Mouse (Mus musculus) neural tube, embryonic 11.5 days (tissue): ENCODE results near the gene Zfp60. TPM values are rescaled to one million over a fixed set of nuclear protein-coding genes. Genes with fewer than 3 reads are reported as not detected.

Source experiments
- ATAC-seq: fragments of 200-750 bp; cut with Nextera tagmentation; 2 replicates; pipeline ENCODE4 v1.8.0; 2017; ENCODE audit warnings: moderate number of reproducible peaks, mild to moderate bottlenecking, moderate TSS enrichment, moderate library complexity; ENCODE audit not compliant: insufficient read depth, low FRiP score, low TSS enrichment
- DNase-seq: peaks from one replicate; pipeline ENCODE4 v3.0.0-alpha.2; 2015; ENCODE audit warnings: low spot score
- H3K27ac ChIP-seq: fragments of 300-500 bp; sonication (generic); 2 replicates; pipeline ENCODE4 v1.5.1; 2014; ENCODE audit warnings: low read depth, mild to moderate bottlenecking, low read length
- H3K27me3 ChIP-seq: fragments of 300-500 bp; sonication (generic); 2 replicates; pipeline ENCODE4 v1.6.1; 2014; ENCODE audit warnings: mild to moderate bottlenecking, low read length, mixed read lengths; ENCODE audit not compliant: control insufficient read depth, insufficient read depth
- H3K36me3 ChIP-seq: fragments of 300-500 bp; sonication (generic); 2 replicates; pipeline ENCODE4 v1.6.1; 2014; ENCODE audit warnings: mild to moderate bottlenecking, low read length, moderate library complexity, mixed read lengths; ENCODE audit not compliant: control insufficient read depth, insufficient read depth
- H3K4me1 ChIP-seq: fragments of 300-500 bp; sonication (generic); 2 replicates; pipeline ENCODE4 v1.6.1; 2014; ENCODE audit warnings: low read length, mixed read lengths; ENCODE audit not compliant: control insufficient read depth, insufficient read depth
- H3K4me2 ChIP-seq: fragments of 300-500 bp; sonication (generic); 2 replicates; pipeline ENCODE4 v1.6.1; 2014; ENCODE audit warnings: low read depth, mild to moderate bottlenecking, moderate library complexity
- H3K4me3 ChIP-seq: fragments of 300-500 bp; sonication (generic); 2 replicates; pipeline ENCODE4 v1.5.1; 2014; ENCODE audit warnings: low read depth, low read length
- H3K9ac ChIP-seq: fragments of 300-500 bp; sonication (generic); 2 replicates; pipeline ENCODE4 v1.6.1; 2014; ENCODE audit warnings: mild to moderate bottlenecking, low read length
- H3K9me3 ChIP-seq: fragments of 300-500 bp; sonication (generic); 2 replicates; pipeline ENCODE4 v1.6.1; 2016; ENCODE audit warnings: low read length; ENCODE audit not compliant: control insufficient read depth
- WGBS: fragments of 180-500 bp; shearing (Covaris S2); extraction: QIAGEN DNeasy Blood & Tissue Kit; methylation state at CpG from one replicate; pipeline ENCODE4 v1.1.7; 2014; 5-methylcytosine and 5-hydroxymethylcytosine counted together
- polyA plus RNA-seq: library from polyadenylated mRNA; unstranded; fragments of >200 nt; fragmentation: Nextera tagmentation; extraction: Ambion mirVana; gene quantifications from 2 replicates; pipeline ENCODE4 v1.2.1, GENCODE M21; 2014

The Zfp60 gene
- 83.7 and 84.7 TPM in 2 replicates for polyA plus RNA-seq

GRCm38 (mm10) chr7:27731281-27731883, at the start of gene Zfp60:
Gene Zfp60, plus strand, starts transcription at chr7:27731389.
- Histone ChIP-seq H3K4me2 (peak within 1 kb of the TSS; percentile 66), H3K27me3 (no peaks in the 10 kb centered on the region), H3K36me3 (no peaks in the 10 kb centered on the region), H3K9ac (peak within 1 kb of the TSS; percentile 89), H3K27ac (peak within 1 kb of the TSS; percentile 97), H3K9me3 (no peaks in the 10 kb centered on the region), H3K4me1 (peaks cover 8% of the 10 kb centered on the region), H3K4me3 (peak within 1 kb of the TSS; percentile 80)
- under 1% methylated on average over 35 of the region's 35 CpGs for WGBS
- ATAC-seq (peak; percentile 90), DNase-seq (peak; percentile 93)

- 69% methylated on average over 2 of the region's 2 CpGs for WGBS
- Histone ChIP-seq H3K36me3 (no peaks in the 10 kb centered on the region), H3K9ac (no peak overlapping the region), H3K4me1 (no peaks in the 10 kb centered on the region), H3K4me2 (no peak overlapping the region), H3K27ac (no peak overlapping the region), H3K27me3 (no peaks in the 10 kb centered on the region), H3K9me3 (no peaks in the 10 kb centered on the region), H3K4me3 (no peak overlapping the region)
- no peak for DNase-seq
- no peak for ATAC-seq
Measured at GRCm38 (mm10) chr7:27683218-27683617, 48.0 kb upstream of the Zfp60 start.

- Histone ChIP-seq H3K4me1 (no peaks in the 10 kb centered on the region), H3K36me3 (no peaks in the 10 kb centered on the region), H3K4me3 (no peak overlapping the region), H3K9ac (no peak overlapping the region), H3K9me3 (no peaks in the 10 kb centered on the region), H3K4me2 (0 out of 2 replicates have a peak overlapping the region, but pooled peaks have one; percentile 15), H3K27ac (no peak overlapping the region), H3K27me3 (no peaks in the 10 kb centered on the region)
- no peak for ATAC-seq
- WGBS: 32% methylated on average over 5 of the region's 5 CpGs
- no peak for DNase-seq
Measured at GRCm38 (mm10) chr7:27685220-27685619, 46.0 kb upstream of the Zfp60 start.

GRCm38 (mm10) chr7:27685681-27686080, 45.5 kb upstream of the Zfp60 start:
- 0 out of 2 replicates have a peak overlapping the region, but pooled peaks have one; percentile 15 for H3K4me2 ChIP-seq
- no peak overlapping the region for H3K27ac ChIP-seq
- no peaks in the 10 kb centered on the region for H3K27me3 ChIP-seq

GRCm38 (mm10) chr7:27687043-27687442, 44.1 kb upstream of the Zfp60 start:
- no peaks in the 10 kb centered on the region for H3K4me1 ChIP-seq
- H3K9ac ChIP-seq: no peak overlapping the region
- no peak overlapping the region for H3K27ac ChIP-seq
- 96% methylated on average over 1 of the region's 1 CpGs for WGBS
- H3K4me3 ChIP-seq: no peak overlapping the region
- ATAC-seq (no peak), DNase-seq (no peak)
- no peaks in the 10 kb centered on the region for H3K9me3 ChIP-seq
- H3K27me3 ChIP-seq: no peaks in the 10 kb centered on the region
- no peak overlapping the region for H3K4me2 ChIP-seq
- no peaks in the 10 kb centered on the region for H3K36me3 ChIP-seq

More at GRCm38 (mm10) chr7:27685681-27686080, 45.5 kb upstream of the Zfp60 start:
- Histone ChIP-seq H3K9me3 (no peaks in the 10 kb centered on the region), H3K4me3 (no peak overlapping the region), H3K4me1 (no peaks in the 10 kb centered on the region), H3K36me3 (no peaks in the 10 kb centered on the region), H3K9ac (no peak overlapping the region)
- ATAC-seq (no peak), DNase-seq (peak; percentile 49)
- WGBS: 4% methylated on average over 6 of the region's 6 CpGs

- Histone ChIP-seq H3K27ac (no peak overlapping the region), H3K9me3 (no peaks in the 10 kb centered on the region), H3K4me1 (no peaks in the 10 kb centered on the region), H3K4me3 (no peak overlapping the region), H3K36me3 (no peaks in the 10 kb centered on the region), H3K9ac (no peak overlapping the region), H3K27me3 (no peaks in the 10 kb centered on the region), H3K4me2 (peak overlapping the region; percentile 53; the same call in 1 of the 2 replicates)
- 71% methylated on average over 3 of the region's 3 CpGs for whole genome bisulfite sequencing
- ATAC-seq: no peak
- DNase-seq: no peak
Measured at GRCm38 (mm10) chr7:27687836-27688235, 43.4 kb upstream of the Zfp60 start.

GRCm38 (mm10) chr7:27688246-27688788, 42.9 kb upstream of the Zfp60 start:
- H3K9ac ChIP-seq: peak overlapping the region; percentile 64
- H3K4me3 ChIP-seq: peak overlapping the region; percentile 38
- H3K36me3 ChIP-seq: no peaks in the 10 kb centered on the region
- H3K4me2 ChIP-seq: peak overlapping the region; percentile 53
- no peaks in the 10 kb centered on the region for H3K9me3 ChIP-seq
- WGBS: 42% methylated on average over 14 of the region's 14 CpGs
- no peak for ATAC-seq
- peak overlapping the region; percentile 11; the same call in 1 of the 2 replicates for H3K27ac ChIP-seq
- no peaks in the 10 kb centered on the region for H3K27me3 ChIP-seq
- no peaks in the 10 kb centered on the region for H3K4me1 ChIP-seq
- DNase-seq: peak; percentile 13

GRCm38 (mm10) chr7:27688815-27689612, 42.2 kb upstream of the Zfp60 start, which contains the start of gene Zfp607b:
Gene Zfp607b, plus strand, starts transcription at chr7:27689340.
- ATAC-seq (peak; percentile 98), DNase-seq (peak; percentile 89)
- Histone ChIP-seq H3K4me3 (peak within 1 kb of the TSS; percentile 38), H3K4me1 (no peaks in the 10 kb centered on the region), H3K27me3 (no peaks in the 10 kb centered on the region), H3K4me2 (peak within 1 kb of the TSS; percentile 53), H3K36me3 (no peaks in the 10 kb centered on the region), H3K9me3 (no peaks in the 10 kb centered on the region), H3K27ac (peak within 1 kb of the TSS; percentile 11; the same call in 1 of the 2 replicates), H3K9ac (peak within 1 kb of the TSS; percentile 64)
- under 1% methylated on average over 19 of the region's 19 CpGs for WGBS
